Mouse (Mus musculus) lung, adult 2 months (tissue): ENCODE data around the gene Bmf. TPM values are rescaled to one million over a fixed set of nuclear protein-coding genes. Genes with fewer than 3 reads are reported as not detected.

Source experiments
- DNase-seq: peaks from one replicate; pipeline ENCODE4 v3.0.0; 2022
- H3K4me1 ChIP-seq: fragments of 200-500 bp; 2 replicates; pipeline ENCODE4 v1.6.1; 2011; ENCODE audit warnings: low read length; ENCODE audit not compliant: control insufficient read depth, insufficient read depth
- H3K4me3 ChIP-seq: fragments of 200-500 bp; replicated peaks from 2 replicates; pipeline ENCODE3; 2011; ENCODE audit warnings: low read depth, mild to moderate bottlenecking, control low read depth, low read length; ENCODE audit errors: extremely low read depth
- CTCF ChIP-seq: fragments of 200-500 bp; IDR thresholded peaks from 2 replicates; pipeline ENCODE4 v1.5.1; 2011; ENCODE audit warnings: mild to moderate bottlenecking, low read length, control low read depth; ENCODE audit not compliant: insufficient read depth
- POLR2A ChIP-seq: fragments of 200-500 bp; IDR thresholded peaks from 2 replicates; pipeline ENCODE4 v1.6.1; 2011; ENCODE audit warnings: low read depth, mild to moderate bottlenecking, control low read depth, low read length, borderline replicate concordance; ENCODE audit errors: extremely low read depth
- WGBS: fragments of 180-500 bp; shearing (Covaris S2); methylation state at CpG from one replicate; pipeline ENCODE4 v1.1.7; 2018; 5-methylcytosine and 5-hydroxymethylcytosine counted together
- polyA plus RNA-seq: library from polyadenylated mRNA; depleted of rRNA; stranded (reverse); fragments of >200 nt; gene quantifications from 2 replicates; pipeline ENCODE4 v1.2.3, GENCODE M21; 2012; rRNA removed

Gene Bmf
- 31.5 and 35.9 TPM in 2 replicates for polyA plus RNA-seq

DNA sequence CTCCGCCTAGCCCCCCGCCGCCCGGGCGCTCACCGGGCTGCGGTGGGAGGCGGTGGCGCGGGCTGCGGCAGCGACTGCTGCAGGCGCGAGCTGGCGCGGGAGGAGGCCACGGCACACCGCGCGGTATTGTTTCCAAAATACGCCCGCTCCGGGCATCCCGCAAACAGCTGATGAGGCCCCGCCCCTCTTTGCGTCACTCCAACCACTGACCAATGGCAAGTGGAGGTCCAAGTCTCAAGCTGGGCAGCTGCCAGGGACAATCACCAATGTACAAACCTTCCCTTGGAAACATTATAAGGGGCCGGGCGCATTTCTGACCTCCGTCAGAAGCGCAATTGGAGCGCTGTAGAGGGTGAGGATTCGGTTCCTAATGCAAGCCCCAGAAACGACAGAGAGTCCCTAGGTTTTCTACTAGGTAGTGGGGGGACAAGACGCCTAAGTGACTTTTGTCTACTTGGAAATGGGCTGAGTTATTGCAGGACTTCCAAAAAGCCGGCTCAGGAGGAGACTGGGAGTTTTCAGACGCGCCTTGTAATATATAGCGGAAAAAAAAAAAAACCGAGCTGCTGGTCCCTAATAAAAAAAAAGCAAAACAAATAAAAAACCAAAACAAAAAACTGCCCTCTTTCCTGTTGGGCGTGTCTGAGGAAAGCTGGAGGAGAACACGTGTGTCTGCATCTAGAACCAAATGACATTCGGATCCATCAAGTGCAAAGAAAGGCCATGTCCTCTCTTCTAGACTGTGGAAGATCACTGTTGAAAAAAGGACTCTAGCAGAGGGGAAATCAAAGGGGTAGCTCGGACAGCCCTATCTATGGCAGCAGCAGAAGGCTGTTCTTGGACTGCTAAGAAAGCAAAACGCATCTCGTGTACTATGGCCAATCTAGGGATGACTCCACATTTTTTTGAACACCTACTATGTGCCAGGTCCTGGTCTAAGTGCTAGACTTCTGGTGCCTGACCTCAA, at the start of gene Bmf:
Gene Bmf, minus strand, starts transcription at position 181 of the 967 bp plus-strand sequence.
- whole genome bisulfite sequencing: under 1% methylated on average over 45 of the region's 45 CpGs
- Histone ChIP-seq H3K4me3 (peak within 1 kb of the TSS; percentile 86), H3K4me1 (peaks cover 23% of the 10 kb centered on the region)
- DNase-seq: peak; percentile 99
- TF ChIP-seq POLR2A (peak; percentile 66; the same call in 1 of the 2 replicates), CTCF (no peak)

GRCm38 (mm10) chr2:118599087-118599486, 49.6 kb upstream of the Bmf start:
- Histone ChIP-seq H3K4me1 (no peaks in the 10 kb centered on the region), H3K4me3 (no peak overlapping the region)
- WGBS: 33% methylated on average over 5 of the region's 5 CpGs
- no peak for DNase-seq
- TF ChIP-seq POLR2A (no peak), CTCF (no peak)

DNA sequence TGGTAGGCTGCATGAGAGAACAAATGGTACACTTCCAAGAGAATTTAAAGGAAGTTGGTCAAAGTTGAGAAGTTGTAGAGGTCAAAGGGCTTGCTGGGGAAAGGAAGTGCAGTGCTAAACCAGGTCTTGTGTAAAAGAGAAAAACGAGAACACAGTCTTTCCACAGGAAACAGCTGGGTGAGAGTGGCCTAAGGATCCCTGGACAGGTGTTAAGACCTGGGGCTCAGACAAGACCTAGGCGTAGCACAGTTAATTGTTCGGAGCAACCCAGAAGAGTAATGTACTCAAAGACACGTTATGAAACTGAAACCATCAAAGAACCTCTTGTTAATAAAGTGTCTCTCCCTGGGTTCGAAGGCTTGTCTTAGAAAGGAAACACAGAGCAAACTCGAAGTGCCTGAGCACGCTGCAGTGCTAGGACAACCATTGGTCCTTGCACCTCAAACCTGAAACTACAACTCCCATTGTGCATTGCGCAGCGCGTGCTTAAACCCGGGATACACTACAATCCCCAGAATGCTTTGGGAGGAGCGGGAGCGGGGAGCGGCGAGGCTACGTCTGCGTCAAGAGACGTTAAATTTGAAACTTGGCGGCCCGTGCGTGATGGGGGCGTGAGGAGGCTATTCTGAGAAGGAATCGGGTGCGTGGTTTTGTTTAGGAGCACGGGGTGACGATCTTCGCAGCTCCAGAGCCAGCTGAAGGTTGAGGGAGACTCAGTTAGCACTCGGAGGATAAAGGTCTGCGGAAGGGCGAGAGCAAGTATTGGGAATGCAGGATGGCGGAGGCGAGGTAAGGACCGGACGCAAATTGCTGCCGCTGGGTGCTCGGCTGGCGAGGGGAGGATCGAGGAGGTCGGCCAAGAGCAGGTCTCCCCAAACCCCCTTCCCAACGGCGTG, 48.4 kb upstream of the Bmf start, which contains the start of gene Bub1b:
Gene Bub1b, plus strand, starts transcription at position 539 of the 896 bp plus-strand sequence.
- 5% methylated on average over 41 of the region's 41 CpGs for WGBS
- peak within 1 kb of the TSS; percentile 89 for H3K4me3 ChIP-seq
- no peaks in the 10 kb centered on the region for H3K4me1 ChIP-seq
- DNase-seq: peak; percentile 84
- TF ChIP-seq CTCF (no peak), POLR2A (no peak)

DNA sequence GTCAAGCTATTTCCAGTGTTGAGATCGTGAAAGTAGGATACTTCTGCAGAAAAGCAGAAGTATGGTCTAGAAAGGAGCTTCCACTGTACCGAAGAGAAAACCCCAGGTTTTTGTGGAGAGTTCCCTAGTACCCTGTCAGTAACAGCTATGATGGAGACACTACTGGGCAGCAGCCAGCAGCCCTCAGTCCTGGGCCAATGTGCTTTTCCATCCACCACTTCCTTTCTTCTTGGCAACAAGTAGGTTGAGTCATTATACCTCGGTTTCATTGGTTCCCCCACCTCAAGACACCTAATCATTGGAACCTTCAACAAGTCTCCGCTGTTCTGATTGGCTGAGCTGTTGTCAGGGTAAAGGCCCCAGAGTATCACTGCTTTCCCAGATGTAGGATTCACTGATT, 41.6 kb upstream of the Bmf start:
- H3K4me1 ChIP-seq: no peaks in the 10 kb centered on the region

DNA sequence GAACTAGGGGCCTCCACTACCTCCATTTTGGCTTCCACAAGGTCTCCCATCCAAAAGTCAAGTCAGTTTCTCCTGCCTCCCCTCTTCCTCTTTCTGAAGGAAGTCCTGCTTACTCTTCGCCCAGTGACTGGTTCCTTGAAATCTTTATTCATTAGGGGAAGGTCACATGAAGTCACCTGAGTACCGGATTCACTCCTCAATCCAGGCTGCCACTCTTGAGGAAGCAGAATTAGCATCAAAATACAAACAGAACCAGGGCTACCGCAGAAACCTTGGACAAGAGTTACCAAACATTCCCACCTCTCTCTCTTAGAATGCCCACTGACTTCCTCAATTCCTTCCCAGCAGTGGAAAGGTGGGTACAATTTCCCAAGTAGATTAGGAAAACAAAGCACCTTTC, 38.2 kb upstream of the Bmf start:
- no peak for DNase-seq
- H3K4me3 ChIP-seq: no peak overlapping the region
- H3K4me1 ChIP-seq: no peaks in the 10 kb centered on the region
- WGBS: 55% methylated on average over 3 of the region's 3 CpGs
- TF ChIP-seq POLR2A (no peak), CTCF (no peak)

More for the DNA sequence above, 41.6 kb upstream of the Bmf start:
- no peak for DNase-seq
- no peak overlapping the region for H3K4me3 ChIP-seq
- WGBS: 74% methylated on average over 4 of the region's 4 CpGs
- no peak for TF ChIP-seq POLR2A
- TF ChIP-seq CTCF: no peak

DNA sequence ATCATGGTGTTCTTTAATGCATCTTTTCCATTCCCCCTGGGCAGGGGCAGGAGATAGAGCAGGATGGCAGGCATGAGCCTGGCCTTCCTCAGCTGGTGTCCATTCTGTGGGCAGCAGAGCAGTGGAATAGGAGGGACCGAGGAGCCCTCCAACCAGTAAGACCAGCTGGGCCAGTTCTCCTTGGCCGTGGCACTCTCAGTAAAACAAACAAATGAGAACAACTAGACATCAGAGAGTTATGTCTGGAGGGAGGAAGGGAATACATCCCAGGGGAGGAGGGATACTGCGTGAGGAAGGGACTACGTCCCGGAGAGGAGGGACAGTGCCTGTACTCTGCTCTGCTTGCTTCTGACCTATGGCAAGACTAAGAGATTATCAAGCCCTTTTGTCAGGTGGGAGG, 36.5 kb upstream of the Bmf start:
- Histone ChIP-seq H3K4me1 (no peaks in the 10 kb centered on the region), H3K4me3 (no peak overlapping the region)
- DNase-seq: peak; percentile 58
- WGBS: 48% methylated on average over 5 of the region's 5 CpGs
- TF ChIP-seq POLR2A (no peak), CTCF (no peak)

DNA sequence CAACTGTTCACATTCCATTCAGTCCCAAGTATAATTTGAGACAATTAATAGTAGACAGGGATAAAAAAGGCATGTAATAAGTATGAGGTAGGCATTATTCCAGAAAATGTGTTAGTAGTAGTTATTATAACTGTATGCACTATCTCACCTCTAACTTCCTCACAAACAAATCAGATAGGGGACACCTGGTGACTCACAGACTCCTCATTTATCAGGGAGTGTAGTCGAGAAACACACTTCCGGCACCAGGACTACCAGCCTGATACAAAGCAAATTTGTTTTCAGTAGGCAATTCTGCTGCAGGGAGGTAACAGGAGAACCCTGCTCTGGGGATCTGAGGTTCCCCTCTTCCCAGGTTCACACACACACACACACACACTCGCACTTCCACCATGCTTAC, 23.6 kb upstream of the Bmf start:
- 76% methylated on average over 3 of the region's 3 CpGs for WGBS
- Histone ChIP-seq H3K4me3 (no peak overlapping the region), H3K4me1 (no peaks in the 10 kb centered on the region)
- no peak for DNase-seq
- TF ChIP-seq POLR2A (no peak), CTCF (no peak)

GRCm38 (mm10) chr2:118572183-118572836, 22.8 kb upstream of the Bmf start:
- WGBS: 73% methylated on average over 9 of the region's 9 CpGs
- no peak overlapping the region for H3K4me3 ChIP-seq
- H3K4me1 ChIP-seq: no peaks in the 10 kb centered on the region
- DNase-seq: no peak
- no peak for TF ChIP-seq CTCF
- no peak for TF ChIP-seq POLR2A

DNA sequence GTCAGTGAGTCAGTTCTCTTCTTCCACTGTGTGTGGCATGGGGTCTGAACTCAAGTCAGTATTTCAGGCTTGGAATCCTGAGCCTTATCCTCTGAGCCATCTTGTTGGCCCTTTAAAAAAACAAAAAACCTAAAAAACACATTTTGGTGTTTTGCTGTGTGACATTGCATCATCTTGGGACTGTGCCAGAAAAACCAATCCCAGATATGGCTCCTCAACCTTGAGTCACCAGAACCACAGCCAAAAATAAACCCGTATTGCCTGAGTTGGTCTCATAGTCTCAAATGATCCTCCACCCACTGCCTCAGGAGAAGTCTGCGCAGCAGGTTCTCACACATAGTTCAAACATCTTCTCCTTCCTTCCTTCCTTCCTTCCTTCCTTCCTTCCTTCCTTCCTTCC, 21.5 kb upstream of the Bmf start:
- H3K4me1 ChIP-seq: no peaks in the 10 kb centered on the region
- TF ChIP-seq POLR2A: no peak
- TF ChIP-seq CTCF: no peak
- WGBS: 67% methylated on average over 2 of the region's 2 CpGs
- no peak for DNase-seq
- H3K4me3 ChIP-seq: no peak overlapping the region
